Mouse (Mus musculus) midbrain, embryonic 13.5 days (tissue): ENCODE results near the gene Ehd2. TPM values are rescaled to one million over a fixed set of nuclear protein-coding genes. Genes with fewer than 3 reads are reported as not detected.

Experiments
- ATAC-seq: fragments of 200-750 bp; cut with Nextera tagmentation; 2 replicates; pipeline ENCODE4 v1.8.0; 2017; ENCODE audit warnings: mild to moderate bottlenecking, moderate TSS enrichment, moderate library complexity
- H3K27ac ChIP-seq: fragments of 300-500 bp; sonication (generic); 2 replicates; pipeline ENCODE4 v1.5.1; 2015; ENCODE audit warnings: inconsistent platforms, mild to moderate bottlenecking, moderate library complexity
- H3K27me3 ChIP-seq: fragments of 300-500 bp; sonication (generic); 2 replicates; pipeline ENCODE4 v1.6.1; 2015; ENCODE audit warnings: mild to moderate bottlenecking, inconsistent platforms
- H3K36me3 ChIP-seq: fragments of 300-500 bp; sonication (generic); 2 replicates; pipeline ENCODE4 v1.6.1; 2015; ENCODE audit warnings: mild to moderate bottlenecking, inconsistent platforms
- H3K4me1 ChIP-seq: fragments of 300-500 bp; sonication (generic); replicated peaks from 2 replicates; pipeline ENCODE4 v1.6.1; 2015; ENCODE audit warnings: inconsistent platforms
- H3K4me2 ChIP-seq: fragments of 300-500 bp; sonication (generic); replicated peaks from 2 replicates; pipeline ENCODE4 v1.6.1; 2015; ENCODE audit warnings: moderate library complexity, mild to moderate bottlenecking, inconsistent platforms
- H3K4me3 ChIP-seq: fragments of 300-500 bp; sonication (generic); replicated peaks from 2 replicates; pipeline ENCODE4 v1.5.1; 2015; ENCODE audit warnings: mild to moderate bottlenecking, inconsistent platforms
- H3K9ac ChIP-seq: fragments of 300-500 bp; sonication (generic); replicated peaks from 2 replicates; pipeline ENCODE4 v1.6.1; 2015; ENCODE audit warnings: mild to moderate bottlenecking, inconsistent platforms
- H3K9me3 ChIP-seq: fragments of 300-500 bp; sonication (generic); 2 replicates; pipeline ENCODE4 v1.6.1; 2016; ENCODE audit warnings: mild to moderate bottlenecking, inconsistent platforms
- WGBS: fragments of 180-500 bp; shearing (Covaris S2); methylation state at CpG from one replicate; pipeline ENCODE4 v1.1.7; 2015; 5-methylcytosine and 5-hydroxymethylcytosine counted together
- polyA plus RNA-seq: library from polyadenylated mRNA; unstranded; fragments of >200 nt; fragmentation: Nextera tagmentation; extraction: Ambion mirVana; gene quantifications from 2 replicates; pipeline ENCODE4 v1.2.1, GENCODE M21; 2015

The Ehd2 gene
- polyA plus RNA-seq = 3.3 and 4.7 TPM in 2 replicates

- Histone ChIP-seq H3K27me3 (no peaks in the 10 kb centered on the region), H3K4me2 (peak within 1 kb of the TSS; percentile 48), H3K4me1 (peaks cover 10% of the 10 kb centered on the region), H3K9ac (no peak within 1 kb of the TSS), H3K4me3 (peak within 1 kb of the TSS; percentile 31), H3K36me3 (peaks cover 26% of the 10 kb centered on the region), H3K9me3 (no peaks in the 10 kb centered on the region), H3K27ac (no peak within 1 kb of the TSS)
- WGBS = 1% methylated on average over 21 of the region's 22 CpGs
- ATAC-seq = peak; percentile 79
These were observed at the start of gene Ehd2 for GRCm38 (mm10) chr7:15967312-15967711. TSS of gene Ehd2 (minus strand) at chr7:15967567.

- Histone ChIP-seq H3K4me2 (no peak overlapping the region), H3K4me3 (no peak overlapping the region), H3K4me1 (peaks cover 8% of the 10 kb centered on the region; the same call in 1 of the 2 replicates), H3K36me3 (0 out of 2 replicates have a peak, but pooled peaks cover 8% of the 10 kb centered on the region), H3K9me3 (no peaks in the 10 kb centered on the region), H3K9ac (no peak overlapping the region), H3K27ac (no peak overlapping the region), H3K27me3 (no peaks in the 10 kb centered on the region)
- no peak for ATAC-seq
- 90% methylated on average over 5 of the region's 5 CpGs for WGBS
These were observed 48.0 kb upstream of the Ehd2 start for GRCm38 (mm10) chr7:16015384-16015783.

GRCm38 (mm10) chr7:16014521-16015175 lies 47.3 kb upstream of the Ehd2 start:
- Histone ChIP-seq H3K9ac (no peak overlapping the region), H3K27ac (no peak overlapping the region), H3K36me3 (0 out of 2 replicates have a peak, but pooled peaks cover 7% of the 10 kb centered on the region), H3K4me3 (no peak overlapping the region), H3K4me2 (no peak overlapping the region), H3K9me3 (no peaks in the 10 kb centered on the region), H3K27me3 (no peaks in the 10 kb centered on the region), H3K4me1 (peaks cover 8% of the 10 kb centered on the region; the same call in 1 of the 2 replicates)
- no peak for ATAC-seq
- WGBS = 92% methylated on average over 8 of the region's 8 CpGs

- peaks cover 8% of the 10 kb centered on the region; the same call in 1 of the 2 replicates for H3K4me1 ChIP-seq
- 90% methylated on average over 5 of the region's 5 CpGs for WGBS
- no peak overlapping the region for H3K9ac ChIP-seq
- H3K36me3 ChIP-seq = 0 out of 2 replicates have a peak, but pooled peaks cover 7% of the 10 kb centered on the region
- no peak for ATAC-seq
- no peaks in the 10 kb centered on the region for H3K27me3 ChIP-seq
- no peaks in the 10 kb centered on the region for H3K9me3 ChIP-seq
- no peak overlapping the region for H3K4me3 ChIP-seq
- no peak overlapping the region for H3K4me2 ChIP-seq
- H3K27ac ChIP-seq = no peak overlapping the region
These were observed 46.4 kb upstream of the Ehd2 start for GRCm38 (mm10) chr7:16013722-16014275.

- ATAC-seq = no peak
- H3K4me2 ChIP-seq = no peak overlapping the region
- H3K9me3 ChIP-seq = no peaks in the 10 kb centered on the region
- no peaks in the 10 kb centered on the region for H3K27me3 ChIP-seq
- H3K4me3 ChIP-seq = no peak overlapping the region
- peaks cover 8% of the 10 kb centered on the region; the same call in 1 of the 2 replicates for H3K4me1 ChIP-seq
- no peak overlapping the region for H3K9ac ChIP-seq
- 0 out of 2 replicates have a peak, but pooled peaks cover 7% of the 10 kb centered on the region for H3K36me3 ChIP-seq
- 84% methylated on average over 11 of the region's 11 CpGs for WGBS
- H3K27ac ChIP-seq = no peak overlapping the region
These were observed 45.4 kb upstream of the Ehd2 start for GRCm38 (mm10) chr7:16012576-16013263.

GRCm38 (mm10) chr7:16011418-16012085 lies 44.2 kb upstream of the Ehd2 start:
- ATAC-seq = no peak
- 0 out of 2 replicates have a peak, but pooled peaks cover 7% of the 10 kb centered on the region for H3K36me3 ChIP-seq
- 96% methylated on average over 7 of the region's 7 CpGs for WGBS
- no peaks in the 10 kb centered on the region for H3K27me3 ChIP-seq
- no peak overlapping the region for H3K27ac ChIP-seq
- H3K4me3 ChIP-seq = no peak overlapping the region
- no peak overlapping the region for H3K9ac ChIP-seq
- H3K9me3 ChIP-seq = no peaks in the 10 kb centered on the region
- H3K4me2 ChIP-seq = no peak overlapping the region
- peaks cover 8% of the 10 kb centered on the region; the same call in 1 of the 2 replicates for H3K4me1 ChIP-seq

- H3K27ac ChIP-seq = no peak overlapping the region
- no peak overlapping the region for H3K9ac ChIP-seq
- no peak for ATAC-seq
- 0 out of 2 replicates have a peak, but pooled peaks cover 7% of the 10 kb centered on the region for H3K36me3 ChIP-seq
- no peak overlapping the region for H3K4me2 ChIP-seq
- H3K4me3 ChIP-seq = no peak overlapping the region
- H3K9me3 ChIP-seq = no peaks in the 10 kb centered on the region
- no peaks in the 10 kb centered on the region for H3K27me3 ChIP-seq
- 87% methylated on average over 5 of the region's 5 CpGs for WGBS
- H3K4me1 ChIP-seq = peaks cover 8% of the 10 kb centered on the region; the same call in 1 of the 2 replicates
These were observed 43.3 kb upstream of the Ehd2 start for GRCm38 (mm10) chr7:16010649-16011048.

GRCm38 (mm10) chr7:16009636-16010035 lies 42.3 kb upstream of the Ehd2 start:
- no peak for ATAC-seq
- H3K27me3 ChIP-seq = no peaks in the 10 kb centered on the region
- no peak overlapping the region for H3K9ac ChIP-seq
- H3K4me3 ChIP-seq = no peak overlapping the region
- no peaks in the 10 kb centered on the region for H3K9me3 ChIP-seq
- no peak overlapping the region for H3K4me2 ChIP-seq
- peaks cover 9% of the 10 kb centered on the region; the same call in 1 of the 2 replicates for H3K4me1 ChIP-seq
- no peak overlapping the region for H3K27ac ChIP-seq
- 0 out of 2 replicates have a peak, but pooled peaks cover 7% of the 10 kb centered on the region for H3K36me3 ChIP-seq
- WGBS = 81% methylated on average over 7 of the region's 7 CpGs

- H3K27ac ChIP-seq = peak overlapping the region; percentile 19; the same call in 1 of the 2 replicates
- no peak overlapping the region for H3K9ac ChIP-seq
- no peak overlapping the region for H3K4me3 ChIP-seq
- H3K9me3 ChIP-seq = no peaks in the 10 kb centered on the region
- 81% methylated on average over 3 of the region's 3 CpGs for WGBS
- no peaks in the 10 kb centered on the region; the same call in 1 of the 2 replicates for H3K36me3 ChIP-seq
- peaks cover 4% of the 10 kb centered on the region; the same call in 1 of the 2 replicates for H3K4me1 ChIP-seq
- no peak for ATAC-seq
- H3K4me2 ChIP-seq = no peak overlapping the region
- H3K27me3 ChIP-seq = no peaks in the 10 kb centered on the region
These were observed 37.7 kb upstream of the Ehd2 start for GRCm38 (mm10) chr7:16005020-16005419.

GRCm38 (mm10) chr7:16004177-16004856 lies 37.0 kb upstream of the Ehd2 start:
- WGBS = 52% methylated on average over 12 of the region's 12 CpGs
- H3K9ac ChIP-seq = no peak overlapping the region
- H3K4me2 ChIP-seq = no peak overlapping the region
- ATAC-seq = 0 out of 2 replicates have a peak, but pooled peaks have one; percentile 30
- no peaks in the 10 kb centered on the region for H3K9me3 ChIP-seq
- no peaks in the 10 kb centered on the region for H3K27me3 ChIP-seq
- 0 out of 2 replicates have a peak overlapping the region, but pooled peaks have one; percentile 19 for H3K27ac ChIP-seq
- H3K4me3 ChIP-seq = no peak overlapping the region
- H3K4me1 ChIP-seq = peaks cover 4% of the 10 kb centered on the region; the same call in 1 of the 2 replicates
- peaks cover 1% of the 10 kb centered on the region for H3K36me3 ChIP-seq

GRCm38 (mm10) chr7:16003032-16003431 lies 35.7 kb upstream of the Ehd2 start:
- H3K27ac ChIP-seq = no peak overlapping the region
- peaks cover 4% of the 10 kb centered on the region; the same call in 1 of the 2 replicates for H3K4me1 ChIP-seq
- WGBS = 91% methylated on average over 4 of the region's 4 CpGs
- no peaks in the 10 kb centered on the region for H3K9me3 ChIP-seq
- H3K36me3 ChIP-seq = peaks cover 8% of the 10 kb centered on the region
- no peak overlapping the region for H3K4me2 ChIP-seq
- no peak for ATAC-seq
- H3K4me3 ChIP-seq = no peak overlapping the region
- no peak overlapping the region for H3K9ac ChIP-seq
- no peaks in the 10 kb centered on the region for H3K27me3 ChIP-seq
